Mouse (Mus musculus): ENCODE measurements around the gene Wipf2. TPM values are rescaled to one million over a fixed set of nuclear protein-coding genes. Genes with fewer than 3 reads are reported as not detected.

Gene Wipf2
- total and polyA plus RNA-seq, 3 experiments = 2.9 to 7.1 TPM; not detected in 1

- TF ChIP-seq BHLHE40 (IDR thresholded peaks at IDR 0.05; ENCODE audit: borderline replicate concordance, low read depth, low read length) (peak; percentile 71), CHD2 (IDR thresholded peaks at IDR 0.05; ENCODE audit: low read length) (no peak; the same call in 1 of the 2 replicates), ZKSCAN1 (IDR thresholded peaks at IDR 0.05; ENCODE audit: low read depth, low read length) (no peak), GABPA (IDR thresholded peaks at IDR 0.05; ENCODE audit: low read depth, low read length) (no peak), MAZ (IDR thresholded peaks at IDR 0.05; ENCODE audit: low read depth, low read length) (peak; percentile 87), MYC (IDR thresholded peaks at IDR 0.05; ENCODE audit: low read depth, low read length) (peak; percentile 63), MAX (IDR thresholded peaks at IDR 0.05; ENCODE audit: low read length) (peak; percentile 57), NRF1 (IDR thresholded peaks at IDR 0.05; ENCODE audit: insufficient read depth, low read depth, low read length, poor library complexity, severe bottlenecking) (no peak), POLR2AphosphoS2 (IDR thresholded peaks at IDR 0.05; ENCODE audit: low read length) (no peak), JUND (IDR thresholded peaks at IDR 0.05; ENCODE audit: low read depth, low read length) (no peak), RAD21 (IDR thresholded peaks at IDR 0.05; ENCODE audit: low read depth, low read length) (no peak), MEF2A (IDR thresholded peaks at IDR 0.05; ENCODE audit: extremely low read depth, insufficient replicate concordance, low read depth, low read length, poor library complexity, severe bottlenecking) (no peak), ZNF384 (IDR thresholded peaks at IDR 0.05; ENCODE audit: low read depth, low read length) (no peak), POLR2A (IDR thresholded peaks at IDR 0.05; ENCODE audit: control insufficient read depth in 1 of 2, insufficient read depth in 1 of 2, low read depth in 1 of 2, low read length in 2 of 2, poor library complexity in 1 of 2) (no peak), USF1 (IDR thresholded peaks at IDR 0.05; ENCODE audit: low read depth, low read length) (no peak), TAL1 (IDR thresholded peaks at IDR 0.05; ENCODE audit: low read length) (peak; percentile 51), UBTF (IDR thresholded peaks at IDR 0.05; ENCODE audit: borderline replicate concordance, insufficient read depth, low read depth, low read length) (no peak), EP300 (IDR thresholded peaks at IDR 0.05; ENCODE audit: low read depth in 1 of 2, low read length in 2 of 2) (peak; percentile 51 to 75), RCOR1 (IDR thresholded peaks at IDR 0.05; ENCODE audit: low read depth, low read length) (peak; percentile 94)
Observed at GRCm38 (mm10) chr11:98947969-98948569, 84.6 kb downstream of the Wipf2 start (continued).

- no peaks in the 10 kb centered on the region for H3K9me3 ChIP-seq (replicated peaks; ENCODE audit: insufficient read depth, low read length)
- H3K36me3 ChIP-seq (ENCODE audit: control insufficient read depth in 1 of 2, insufficient read depth in 2 of 2, low read length in 2 of 2) = peaks cover 0 to 40% of the 10 kb centered on the region in 2 experiments; a peak in 2 of 4 replicates
- peak overlapping the region; percentile 6; the same call in 1 of the 2 replicates for H3K9ac ChIP-seq (ENCODE audit: control insufficient read depth, low read depth, low read length, poor library complexity, severe bottlenecking)
- H3K27ac ChIP-seq (ENCODE audit: control insufficient read depth, low read depth, low read length) = no peak overlapping the region
- peaks cover 23 to 43% of the 10 kb centered on the region in 2 experiments for H3K4me1 ChIP-seq (ENCODE audit: control insufficient read depth in 1 of 2, insufficient read depth in 2 of 2, low read length in 2 of 2)
- peak; percentile 54 for DNase-seq (ENCODE audit: low read depth, low spot score)
- no peaks in the 10 kb centered on the region for H3K27me3 ChIP-seq (ENCODE audit: control insufficient read depth in 1 of 2, insufficient read depth in 2 of 2, low read length in 2 of 2)
- H3K4me3 ChIP-seq (ENCODE audit: control insufficient read depth in 1 of 2, insufficient read depth in 1 of 2, low read depth in 2 of 2, low read length in 2 of 2) = no peak overlapping the region
- 0 out of 2 replicates have a peak, but pooled peaks cover 2% of the 10 kb centered on the region for H3K79me2 ChIP-seq (ENCODE audit: control insufficient read depth, insufficient read depth, low read length, poor library complexity)
- no peak for TF ChIP-seq POLR2AphosphoS2 (IDR thresholded peaks at IDR 0.05; ENCODE audit: low read length)
- peak; percentile 39; the same call in 1 of the 2 replicates for TF ChIP-seq MAX (IDR thresholded peaks at IDR 0.05; ENCODE audit: low read length)
- no peak for TF ChIP-seq HCFC1 (IDR thresholded peaks at IDR 0.05; ENCODE audit: low read depth, low read length)
- 0 out of 2 replicates have a peak, but pooled peaks have one; percentile 33 for TF ChIP-seq MYC (IDR thresholded peaks at IDR 0.05; ENCODE audit: low read depth, low read length)
- no peak for TF ChIP-seq MXI1 (IDR thresholded peaks at IDR 0.05; ENCODE audit: low read depth, low read length)
- TF ChIP-seq MAFK (IDR thresholded peaks at IDR 0.05; ENCODE audit: borderline replicate concordance, low read depth, low read length) = no peak
- no peak for TF ChIP-seq ZMIZ1 (IDR thresholded peaks at IDR 0.05; ENCODE audit: low read depth, low read length)
- no peak for TF ChIP-seq CHD2 (IDR thresholded peaks at IDR 0.05; ENCODE audit: low read length)
- TF ChIP-seq SIN3A (IDR thresholded peaks at IDR 0.05; ENCODE audit: low read length) = peak; percentile 35; the same call in 1 of the 2 replicates
- no peak for TF ChIP-seq ZC3H11A (IDR thresholded peaks at IDR 0.05; ENCODE audit: low read depth, low read length)
- TF ChIP-seq GABPA (IDR thresholded peaks at IDR 0.05; ENCODE audit: low read depth, low read length) = no peak
- TF ChIP-seq ZNF384 (IDR thresholded peaks at IDR 0.05; ENCODE audit: low read depth, low read length) = no peak
- no peak for TF ChIP-seq NRF1 (IDR thresholded peaks at IDR 0.05; ENCODE audit: insufficient read depth, low read depth, low read length, poor library complexity, severe bottlenecking)
- no peak for TF ChIP-seq ZKSCAN1 (IDR thresholded peaks at IDR 0.05; ENCODE audit: low read depth, low read length)
- TF ChIP-seq USF2 (IDR thresholded peaks at IDR 0.05; ENCODE audit: borderline replicate concordance in 1 of 2, insufficient read depth in 1 of 2, low read depth in 1 of 2, low read length in 2 of 2) = no peak
- TF ChIP-seq CHD1 (IDR thresholded peaks at IDR 0.05; ENCODE audit: low read depth, low read length) = no peak
- TF ChIP-seq MEF2A (IDR thresholded peaks at IDR 0.05; ENCODE audit: extremely low read depth, insufficient replicate concordance, low read depth, low read length, poor library complexity, severe bottlenecking) = no peak
- TF ChIP-seq JUND (IDR thresholded peaks at IDR 0.05; ENCODE audit: low read depth, low read length) = no peak
- TF ChIP-seq RAD21 (IDR thresholded peaks at IDR 0.05; ENCODE audit: low read depth, low read length) = no peak
- no peak for TF ChIP-seq ELF1 (IDR thresholded peaks at IDR 0.05; ENCODE audit: low read depth, low read length)
- TF ChIP-seq ETS1 (IDR thresholded peaks at IDR 0.05; ENCODE audit: low read depth, low read length) = peak; percentile 54; the same call in 1 of the 2 replicates
Observed at GRCm38 (mm10) chr11:98949242-98949957, 86.0 kb downstream of the Wipf2 start.

Measured in MEL (cell line).